ENCODE assay signal across 12 mouse cellular contexts in the genomic region with DNA sequence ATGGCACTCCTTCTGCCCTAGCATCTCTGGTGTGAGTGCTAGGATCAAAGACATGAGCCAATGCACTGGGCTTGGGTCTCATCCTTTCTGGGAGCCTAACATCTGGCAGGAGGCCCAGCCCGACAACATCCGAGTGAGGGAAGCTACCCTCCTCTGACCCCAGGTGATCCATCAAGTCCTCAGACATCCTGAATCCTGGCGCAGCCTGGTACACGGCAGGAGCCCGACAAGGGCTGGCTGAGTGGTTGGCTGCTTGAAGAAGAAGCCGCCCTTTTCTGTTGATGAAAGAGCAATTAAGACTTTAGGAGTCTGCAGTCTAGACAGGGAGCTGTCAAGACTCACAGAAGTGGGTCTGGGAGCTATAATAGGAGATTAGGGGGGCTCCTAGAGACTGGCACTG.
A peak's percentile ranks its signal among the peaks of the same experiment; 100 is the strongest.
DNase-seq lines count a peak whose midpoint lies in the region; ATAC-seq and TF ChIP-seq lines count a peak whose summit lies in the region.
"Had no signal": no experiment of that assay in that cellular context is flagged by ENCODE, and none has a peak within 500 bp of the region (broad histone marks: within the 10 kb centered on the region; RNA-seq: fewer than 3 reads in every experiment).

No protein-coding gene starts in this region.

- H3K9ac ChIP-seq in forebrain, postnatal 0 days: no peak overlapping the region
- no peak overlapping the region for H3K9ac ChIP-seq in limb, embryonic 12.5 days (replicated peaks)
- H3K9ac ChIP-seq in neural tube, embryonic 15.5 days (replicated peaks): no peak overlapping the region

- ATAC-seq in forebrain, postnatal 0 days: peak; percentile 15; the same call in 1 of the 2 replicates
- no peak for ATAC-seq in limb, embryonic 12.5 days (ENCODE audit: insufficient number of reproducible peaks, insufficient read depth, low FRiP score, low TSS enrichment, low read depth)
- no peak for ATAC-seq in neural tube, embryonic 15.5 days (ENCODE audit: low FRiP score)
- no peak for ATAC-seq in megakaryocyte, adult 5-6 weeks (ENCODE audit: poor library complexity, severe bottlenecking)

- H3K9me3 ChIP-seq in forebrain, postnatal 0 days (ENCODE audit: low read length): no peaks in the 10 kb centered on the region
- H3K9me3 ChIP-seq in limb, embryonic 12.5 days: no peaks in the 10 kb centered on the region
- H3K9me3 ChIP-seq in neural tube, embryonic 15.5 days (replicated peaks): no peaks in the 10 kb centered on the region

- DNase-seq in lung, adult 18-20 months: peak; percentile 4 to 19
- no peak for DNase-seq in lung, postnatal 14 days
- no peak for DNase-seq in forebrain, postnatal 0 days
- no peak for DNase-seq in left cerebral cortex, postnatal 10 days (ENCODE audit: extremely low spot score in 1 of 2, low spot score in 2 of 2)
- DNase-seq in thymus, postnatal 25 days: no peak
- DNase-seq: adrenal gland, adult 2 months; cerebellum, adult 18-20 months; gastrocnemius, adult 2 months; layer of hippocampus, postnatal 36 days had no signal

- no peak for TF ChIP-seq CTCF in forebrain, postnatal 0 days (IDR thresholded peaks at IDR 0.05; ENCODE audit: low read depth)

- no peaks in the 10 kb centered on the region for H3K36me3 ChIP-seq in forebrain, postnatal 0 days (ENCODE audit: insufficient read depth)
- no peaks in the 10 kb centered on the region for H3K36me3 ChIP-seq in limb, embryonic 12.5 days
- H3K36me3 ChIP-seq in neural tube, embryonic 15.5 days: no peaks in the 10 kb centered on the region

- no peak overlapping the region for H3K4me2 ChIP-seq in forebrain, postnatal 0 days (ENCODE audit: low read depth)
- H3K4me2 ChIP-seq in limb, embryonic 12.5 days: no peak overlapping the region
- H3K4me2 ChIP-seq in neural tube, embryonic 15.5 days: no peak overlapping the region

- H3K27ac ChIP-seq in forebrain, postnatal 0 days (ENCODE audit: low read depth, low read length): no peak overlapping the region
- H3K27ac ChIP-seq in limb, embryonic 12.5 days: 0 out of 2 replicates have a peak overlapping the region, but pooled peaks have one; percentile 41
- H3K27ac ChIP-seq in neural tube, embryonic 15.5 days (replicated peaks): peak overlapping the region; percentile 89
- H3K27ac ChIP-seq: gastrocnemius, adult 2 months had no signal

- H3K4me3 ChIP-seq in forebrain, postnatal 0 days (ENCODE audit: low read depth, low read length): no peak overlapping the region
- H3K4me3 ChIP-seq in limb, embryonic 12.5 days (replicated peaks): no peak overlapping the region
- H3K4me3 ChIP-seq in neural tube, embryonic 15.5 days (replicated peaks): no peak overlapping the region
- H3K4me3 ChIP-seq: gastrocnemius, adult 2 months had no signal

- H3K4me1 ChIP-seq in forebrain, postnatal 0 days (ENCODE audit: insufficient read depth): peaks cover 33% of the 10 kb centered on the region
- peaks cover 65% of the 10 kb centered on the region for H3K4me1 ChIP-seq in limb, embryonic 12.5 days (replicated peaks)
- peaks cover 61% of the 10 kb centered on the region for H3K4me1 ChIP-seq in neural tube, embryonic 15.5 days

- intact Hi-C loops in left cerebral cortex, postnatal 10 days (cut with DNase I): no loop called here

- WGBS in forebrain, postnatal 0 days: 43% methylated on average over 6 of the region's 6 CpGs
- 12% methylated on average over 6 of the region's 6 CpGs for WGBS in limb, embryonic 12.5 days
- 13% methylated on average over 6 of the region's 6 CpGs for WGBS in neural tube, embryonic 15.5 days

- H3K27me3 ChIP-seq in forebrain, postnatal 0 days (ENCODE audit: insufficient read depth, low read length): no peaks in the 10 kb centered on the region
- no peaks in the 10 kb centered on the region for H3K27me3 ChIP-seq in limb, embryonic 12.5 days
- H3K27me3 ChIP-seq in neural tube, embryonic 15.5 days (replicated peaks): no peaks in the 10 kb centered on the region

Comparison
In these comparisons a context has a peak if more than half of its experiments do, and no peak if none do; other contexts are left out.
1. DNase-seq: peak in lung, adult 18-20 months (2 of 2); none in lung, postnatal 14 days (single experiment), forebrain, postnatal 0 days (single experiment), left cerebral cortex, postnatal 10 days (0 of 2) and thymus, postnatal 25 days (single experiment).